Mouse (Mus musculus): ENCODE results near the gene Gzmm.
"Not testable (repeated sequence)": the region's sequence is repeated elsewhere in the genome, so short reads cannot be mapped to it uniquely, and the experiment has no call there.

Gene Gzmm

GRCm38 (mm10) chr10:79701443-79702129 lies 12.8 kb downstream of the Gzmm start:
- in situ Hi-C loops (cut with MseI, MboI) = no loop called here

GRCm38 (mm10) chr10:79702970-79703369 lies 14.2 kb downstream of the Gzmm start:
- in situ Hi-C loops (cut with MseI, MboI) = not testable (repeated sequence)

GRCm38 (mm10) chr10:79703541-79703940 lies 14.7 kb downstream of the Gzmm start:
- in situ Hi-C loops (cut with MseI, MboI) = no loop called here

- in situ Hi-C loops (cut with MseI, MboI) = no loop called here
These were observed 15.5 kb downstream of the Gzmm start, which contains the start of gene Bsg for GRCm38 (mm10) chr10:79704065-79704969. Gene Bsg (plus strand): TSS chr10:79704491.

- in situ Hi-C loops (cut with MseI, MboI) = no loop called here
These were observed 16.1 kb downstream of the Gzmm start for GRCm38 (mm10) chr10:79704970-79705360.

GRCm38 (mm10) chr10:79705951-79706350 lies 17.1 kb downstream of the Gzmm start:
- in situ Hi-C loops (cut with MseI, MboI) = no loop called here

GRCm38 (mm10) chr10:79706406-79707094 lies 17.7 kb downstream of the Gzmm start:
- in situ Hi-C loops (cut with MseI, MboI) = no loop called here

- in situ Hi-C loops (cut with MseI, MboI) = no loop called here
These were observed 18.3 kb downstream of the Gzmm start for GRCm38 (mm10) chr10:79707162-79707561.

GRCm38 (mm10) chr10:79707759-79708158 lies 18.9 kb downstream of the Gzmm start:
- in situ Hi-C loops (cut with MseI, MboI) = no loop called here

- in situ Hi-C loops (cut with MseI, MboI) = no loop called here
These were observed 19.8 kb downstream of the Gzmm start for GRCm38 (mm10) chr10:79708668-79709067.

- in situ Hi-C loops (cut with MseI, MboI) = no loop called here
These were observed 20.5 kb downstream of the Gzmm start for GRCm38 (mm10) chr10:79709307-79709706.

GRCm38 (mm10) chr10:79712029-79712428 lies 23.2 kb downstream of the Gzmm start:
- in situ Hi-C loops (cut with MseI, MboI) = no loop called here

GRCm38 (mm10) chr10:79712499-79713126 lies 23.8 kb downstream of the Gzmm start:
- in situ Hi-C loops (cut with MseI, MboI) = no loop called here

- in situ Hi-C loops (cut with MseI, MboI) = no loop called here
These were observed 24.3 kb downstream of the Gzmm start for GRCm38 (mm10) chr10:79713163-79713562.

GRCm38 (mm10) chr10:79714996-79715395 lies 26.2 kb downstream of the Gzmm start:
- in situ Hi-C loops (cut with MseI, MboI) = no loop called here

- in situ Hi-C loops (cut with MseI, MboI) = no loop called here
These were observed 27.6 kb downstream of the Gzmm start, which contains the start of gene Hcn2 for GRCm38 (mm10) chr10:79716254-79716987. Gene Hcn2 (plus strand): TSS chr10:79716634.

GRCm38 (mm10) chr10:79716988-79717355 lies 28.2 kb downstream of the Gzmm start:
- in situ Hi-C loops (cut with MseI, MboI) = no loop called here

GRCm38 (mm10) chr10:79717640-79718357 lies 29.0 kb downstream of the Gzmm start:
- in situ Hi-C loops (cut with MseI, MboI) = no loop called here

- in situ Hi-C loops (cut with MseI, MboI) = no loop called here
These were observed 32.3 kb downstream of the Gzmm start for GRCm38 (mm10) chr10:79721089-79721488.

GRCm38 (mm10) chr10:79723047-79723446 lies 34.2 kb downstream of the Gzmm start:
- in situ Hi-C loops (cut with MseI, MboI) = no loop called here
